Mouse (Mus musculus): ENCODE results near the gene Iqgap2. TPM values are rescaled to one million over a fixed set of nuclear protein-coding genes. Genes with fewer than 3 reads are reported as not detected.

Iqgap2 gene
- polyA plus RNA-seq, 1 experiment = 48.2 TPM

- H3K27ac ChIP-seq (ENCODE audit: insufficient read depth, low read depth, low read length) = no peak overlapping the region
- H3K4me1 ChIP-seq (ENCODE audit: control insufficient read depth, insufficient read depth, low read length) = no peaks in the 10 kb centered on the region
- H3K4me3 ChIP-seq (ENCODE audit: insufficient read depth, low read length) = no peak overlapping the region
- TF ChIP-seq POLR2A (IDR thresholded peaks at IDR 0.05; ENCODE audit: borderline replicate concordance, low read depth, low read length) = no peak
- TF ChIP-seq CTCF (IDR thresholded peaks at IDR 0.05; ENCODE audit: low read depth, low read length) = no peak
Measured at GRCm38 (mm10) chr13:95859271-95859670, 32.5 kb downstream of the Iqgap2 start.

- no peak overlapping the region for H3K4me3 ChIP-seq (ENCODE audit: insufficient read depth, low read length)
- H3K4me1 ChIP-seq (ENCODE audit: control insufficient read depth, insufficient read depth, low read length) = no peaks in the 10 kb centered on the region
- H3K27ac ChIP-seq (ENCODE audit: insufficient read depth, low read depth, low read length) = no peak overlapping the region
- TF ChIP-seq CTCF (IDR thresholded peaks at IDR 0.05; ENCODE audit: low read depth, low read length) (no peak), POLR2A (IDR thresholded peaks at IDR 0.05; ENCODE audit: borderline replicate concordance, low read depth, low read length) (no peak)
Measured at GRCm38 (mm10) chr13:95858866-95859265, 32.9 kb downstream of the Iqgap2 start.

GRCm38 (mm10) chr13:95855537-95855936, 36.2 kb downstream of the Iqgap2 start:
- Histone ChIP-seq H3K27ac (ENCODE audit: insufficient read depth, low read depth, low read length) (no peak overlapping the region), H3K4me1 (ENCODE audit: control insufficient read depth, insufficient read depth, low read length) (peaks cover 9% of the 10 kb centered on the region), H3K4me3 (ENCODE audit: insufficient read depth, low read length) (no peak overlapping the region)
- TF ChIP-seq POLR2A (IDR thresholded peaks at IDR 0.05; ENCODE audit: borderline replicate concordance, low read depth, low read length) (no peak), CTCF (IDR thresholded peaks at IDR 0.05; ENCODE audit: low read depth, low read length) (no peak)

- Histone ChIP-seq H3K4me1 (ENCODE audit: control insufficient read depth, insufficient read depth, low read length) (peaks cover 39% of the 10 kb centered on the region), H3K27ac (ENCODE audit: insufficient read depth, low read depth, low read length) (no peak overlapping the region), H3K4me3 (ENCODE audit: insufficient read depth, low read length) (no peak overlapping the region)
- no peak for TF ChIP-seq POLR2A (IDR thresholded peaks at IDR 0.05; ENCODE audit: borderline replicate concordance, low read depth, low read length)
- TF ChIP-seq CTCF (IDR thresholded peaks at IDR 0.05; ENCODE audit: low read depth, low read length) = no peak
Measured at GRCm38 (mm10) chr13:95851611-95852010, 40.1 kb downstream of the Iqgap2 start.

GRCm38 (mm10) chr13:95850451-95850850, 41.3 kb downstream of the Iqgap2 start:
- no peak for TF ChIP-seq CTCF (IDR thresholded peaks at IDR 0.05; ENCODE audit: low read depth, low read length)
- Histone ChIP-seq H3K4me3 (ENCODE audit: insufficient read depth, low read length) (no peak overlapping the region), H3K4me1 (ENCODE audit: control insufficient read depth, insufficient read depth, low read length) (peaks cover 46% of the 10 kb centered on the region), H3K27ac (ENCODE audit: insufficient read depth, low read depth, low read length) (peak overlapping the region; percentile 71)

- H3K27ac ChIP-seq (ENCODE audit: insufficient read depth, low read depth, low read length) = peak overlapping the region; percentile 71
Measured at GRCm38 (mm10) chr13:95849501-95850007, 42.2 kb downstream of the Iqgap2 start.

GRCm38 (mm10) chr13:95846364-95846763, 45.4 kb downstream of the Iqgap2 start:
- H3K27ac ChIP-seq (ENCODE audit: insufficient read depth, low read depth, low read length) = peak overlapping the region; percentile 32
- peaks cover 79% of the 10 kb centered on the region for H3K4me1 ChIP-seq (ENCODE audit: control insufficient read depth, insufficient read depth, low read length)
- TF ChIP-seq CTCF (IDR thresholded peaks at IDR 0.05; ENCODE audit: low read depth, low read length) (no peak), POLR2A (IDR thresholded peaks at IDR 0.05; ENCODE audit: borderline replicate concordance, low read depth, low read length) (no peak)
- H3K4me3 ChIP-seq (ENCODE audit: insufficient read depth, low read length) = no peak overlapping the region

More at GRCm38 (mm10) chr13:95849501-95850007, 42.2 kb downstream of the Iqgap2 start:
- no peak for TF ChIP-seq POLR2A (IDR thresholded peaks at IDR 0.05; ENCODE audit: borderline replicate concordance, low read depth, low read length)
- no peak for TF ChIP-seq CTCF (IDR thresholded peaks at IDR 0.05; ENCODE audit: low read depth, low read length)
- no peak overlapping the region for H3K4me3 ChIP-seq (ENCODE audit: insufficient read depth, low read length)
- H3K4me1 ChIP-seq (ENCODE audit: control insufficient read depth, insufficient read depth, low read length) = peaks cover 53% of the 10 kb centered on the region

- Histone ChIP-seq H3K4me1 (ENCODE audit: control insufficient read depth, insufficient read depth, low read length) (peaks cover 68% of the 10 kb centered on the region), H3K4me3 (ENCODE audit: insufficient read depth, low read length) (no peak overlapping the region), H3K27ac (ENCODE audit: insufficient read depth, low read depth, low read length) (peak overlapping the region; percentile 71)
- TF ChIP-seq POLR2A (IDR thresholded peaks at IDR 0.05; ENCODE audit: borderline replicate concordance, low read depth, low read length) (no peak), CTCF (IDR thresholded peaks at IDR 0.05; ENCODE audit: low read depth, low read length) (no peak)
Measured at GRCm38 (mm10) chr13:95844950-95845349, 46.8 kb downstream of the Iqgap2 start.

- Histone ChIP-seq H3K27ac (ENCODE audit: insufficient read depth, low read depth, low read length) (no peak overlapping the region), H3K4me1 (ENCODE audit: control insufficient read depth, insufficient read depth, low read length) (peaks cover 57% of the 10 kb centered on the region), H3K4me3 (ENCODE audit: insufficient read depth, low read length) (no peak overlapping the region)
- TF ChIP-seq CTCF (IDR thresholded peaks at IDR 0.05; ENCODE audit: low read depth, low read length) (no peak), POLR2A (IDR thresholded peaks at IDR 0.05; ENCODE audit: borderline replicate concordance, low read depth, low read length) (no peak)
Measured at GRCm38 (mm10) chr13:95843411-95844026, 48.2 kb downstream of the Iqgap2 start.

- no peak overlapping the region for H3K4me3 ChIP-seq (ENCODE audit: insufficient read depth, low read length)
- H3K27ac ChIP-seq (ENCODE audit: insufficient read depth, low read depth, low read length) = no peak overlapping the region
- TF ChIP-seq POLR2A (IDR thresholded peaks at IDR 0.05; ENCODE audit: borderline replicate concordance, low read depth, low read length) (no peak), CTCF (IDR thresholded peaks at IDR 0.05; ENCODE audit: low read depth, low read length) (no peak)
- peaks cover 56% of the 10 kb centered on the region for H3K4me1 ChIP-seq (ENCODE audit: control insufficient read depth, insufficient read depth, low read length)
Measured at GRCm38 (mm10) chr13:95842803-95843202, 48.9 kb downstream of the Iqgap2 start.
